Mouse (Mus musculus): ENCODE data around the gene Ankmy1. TPM values are rescaled to one million over a fixed set of nuclear protein-coding genes. Genes with fewer than 3 reads are reported as not detected.

Gene Ankmy1
- polyA plus RNA-seq, 2 experiments from 2014 or later, result 0.47 to 1.1 TPM

DNA sequence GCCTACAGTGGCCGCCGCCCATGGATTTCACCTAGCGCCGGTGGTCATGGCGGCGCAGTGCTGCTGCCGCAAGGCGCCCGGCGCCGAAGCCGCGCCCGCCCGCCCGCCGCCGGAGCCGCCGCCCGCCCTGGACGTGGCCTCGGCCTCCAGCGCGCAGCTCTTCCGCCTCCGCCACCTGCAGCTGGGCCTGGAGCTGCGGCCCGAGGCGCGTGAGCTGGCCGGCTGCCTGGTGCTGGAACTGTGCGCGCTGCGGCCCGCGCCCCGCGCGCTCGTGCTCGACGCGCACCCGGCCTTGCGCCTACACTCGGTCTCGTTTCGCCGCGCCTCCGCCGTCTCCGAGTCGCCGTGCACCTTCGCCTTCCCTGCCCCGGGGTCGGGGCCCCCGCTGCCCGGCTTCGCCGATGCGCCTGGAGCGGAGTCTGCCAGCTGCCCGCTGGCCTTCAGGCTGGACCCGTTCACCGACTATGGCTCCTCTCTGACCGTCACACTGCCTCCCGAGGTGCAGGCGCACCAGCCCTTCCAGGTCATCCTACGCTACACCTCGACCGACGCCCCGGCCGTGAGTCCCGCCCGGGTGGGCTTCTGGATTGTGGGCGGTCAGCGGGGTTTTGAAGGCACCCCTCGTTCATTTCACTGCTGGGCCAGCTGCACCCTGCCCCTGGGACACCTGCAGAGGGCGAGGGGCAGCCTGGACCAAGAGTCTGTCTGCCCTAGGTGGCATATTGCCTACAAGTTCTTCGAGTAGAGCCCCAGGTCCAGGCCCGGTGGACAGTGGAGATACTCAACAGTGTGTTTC, 8.4 kb upstream of the Ankmy1 start:
- no peak for ATAC-seq

DNA sequence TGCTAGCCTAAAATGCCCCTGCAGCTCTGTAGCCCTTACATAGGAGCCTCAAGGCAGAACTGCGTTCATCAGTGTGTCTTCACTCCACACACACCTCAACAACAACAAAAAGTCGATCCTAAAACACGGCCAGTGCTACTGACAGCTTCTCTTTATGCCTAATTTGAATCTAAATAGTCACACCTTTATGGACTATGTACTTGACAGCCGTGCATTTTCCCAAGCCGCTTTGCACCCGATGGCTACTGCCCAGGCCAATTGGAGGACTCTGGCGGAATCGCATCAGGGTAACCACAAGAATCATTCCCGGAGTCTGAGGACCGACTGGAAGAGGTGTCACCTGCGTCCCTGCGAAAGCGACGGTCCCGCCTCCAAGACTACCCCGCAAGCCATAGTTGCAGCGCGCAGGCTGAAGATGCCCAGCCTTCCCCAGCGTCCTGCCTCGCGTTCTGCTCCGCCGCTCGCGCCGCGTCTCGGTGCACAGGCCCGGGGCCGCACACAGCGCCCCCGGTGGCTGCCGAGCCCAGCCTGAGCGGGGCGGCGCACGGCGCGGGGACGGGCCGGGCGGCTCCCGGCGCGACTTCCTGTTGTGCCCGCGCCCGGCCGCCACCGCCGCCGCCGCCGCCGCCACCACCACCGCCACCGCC, 7.7 kb upstream of the Ankmy1 start, which contains the start of gene Rnpepl1:
Gene Rnpepl1, plus strand, starts transcription at position 545 of the 647 bp plus-strand sequence.
- peak; percentile 50 for ATAC-seq

DNA sequence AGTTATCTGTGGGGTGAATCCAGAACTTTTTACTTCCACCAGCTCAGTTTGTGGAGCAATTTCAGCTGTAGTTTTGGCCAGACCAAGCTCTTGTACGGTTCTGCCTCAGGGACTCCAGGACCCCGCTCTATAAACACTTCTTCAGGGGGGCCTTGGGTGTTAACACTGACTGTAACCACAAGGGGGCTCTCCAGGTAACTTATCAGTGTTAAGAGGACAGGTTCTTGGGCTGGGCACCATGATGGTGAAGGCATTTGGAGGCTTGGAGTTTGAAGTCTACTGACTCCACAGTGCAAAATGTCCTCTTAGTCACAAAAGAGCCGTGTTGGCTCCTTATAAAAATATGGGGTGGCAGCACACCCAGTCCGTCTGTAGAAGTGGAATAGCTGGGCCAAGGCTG, 6.4 kb upstream of the Ankmy1 start:
- ATAC-seq, result no peak

- no peak for ATAC-seq
These were observed 6.0 kb upstream of the Ankmy1 start for GRCm38 (mm10) chr1:92908664-92909063.

- ATAC-seq, result no peak
These were observed 5.1 kb upstream of the Ankmy1 start for GRCm38 (mm10) chr1:92907632-92908360.

- peak; percentile 75 for ATAC-seq
These were observed 4.3 kb upstream of the Ankmy1 start, which contains the start of gene Dusp28 for GRCm38 (mm10) chr1:92906779-92907631. Gene Dusp28 (plus strand): TSS chr1:92906981.

- no peak for ATAC-seq
These were observed 3.1 kb upstream of the Ankmy1 start for GRCm38 (mm10) chr1:92905703-92906310.

GRCm38 (mm10) chr1:92903627-92904026, 921 bp upstream of the Ankmy1 start:
- no peak for ATAC-seq

- ATAC-seq, result peak; percentile 49
These were observed 7.6 kb downstream of the Ankmy1 start for GRCm38 (mm10) chr1:92895089-92895488.

DNA sequence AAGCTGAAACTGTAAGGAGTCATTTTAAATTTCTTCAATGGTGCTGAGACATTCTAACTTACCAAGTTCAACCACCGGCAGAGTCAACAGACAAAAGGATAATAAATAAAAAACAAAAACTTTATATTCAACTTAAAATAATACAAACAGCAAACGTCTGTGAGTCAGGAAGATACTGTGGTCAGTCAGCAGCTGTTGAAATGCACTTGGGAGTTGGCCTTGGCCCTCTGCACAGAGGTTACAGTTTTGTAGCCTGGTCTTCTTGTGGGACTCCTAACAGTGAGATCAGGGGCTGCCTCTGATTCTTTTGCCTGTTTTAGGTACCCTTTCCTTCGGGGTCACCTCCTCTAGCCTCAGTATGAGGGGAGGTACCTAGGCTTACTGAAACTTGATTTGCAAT, 8.8 kb downstream of the Ankmy1 start:
- no peak for ATAC-seq

DNA sequence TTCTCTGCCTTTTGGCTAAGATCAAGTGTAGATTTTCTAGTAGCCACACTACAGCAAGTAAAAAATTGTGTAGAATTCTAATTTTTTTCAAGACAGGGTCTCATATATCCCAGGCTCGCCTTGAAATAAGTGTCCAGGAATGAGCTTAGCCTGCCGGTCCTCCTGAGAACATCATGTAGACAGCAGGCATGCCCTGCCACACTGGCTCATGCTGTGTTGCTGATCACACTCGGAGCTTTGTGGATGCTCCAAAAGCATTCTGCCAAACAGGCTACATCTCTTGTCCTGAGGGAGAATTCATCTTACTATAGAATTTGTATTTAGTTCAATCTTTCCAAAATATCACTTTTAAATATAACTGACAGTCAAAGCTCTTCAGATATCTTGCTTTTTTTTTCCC, 9.9 kb downstream of the Ankmy1 start:
- ATAC-seq, result no peak

DNA sequence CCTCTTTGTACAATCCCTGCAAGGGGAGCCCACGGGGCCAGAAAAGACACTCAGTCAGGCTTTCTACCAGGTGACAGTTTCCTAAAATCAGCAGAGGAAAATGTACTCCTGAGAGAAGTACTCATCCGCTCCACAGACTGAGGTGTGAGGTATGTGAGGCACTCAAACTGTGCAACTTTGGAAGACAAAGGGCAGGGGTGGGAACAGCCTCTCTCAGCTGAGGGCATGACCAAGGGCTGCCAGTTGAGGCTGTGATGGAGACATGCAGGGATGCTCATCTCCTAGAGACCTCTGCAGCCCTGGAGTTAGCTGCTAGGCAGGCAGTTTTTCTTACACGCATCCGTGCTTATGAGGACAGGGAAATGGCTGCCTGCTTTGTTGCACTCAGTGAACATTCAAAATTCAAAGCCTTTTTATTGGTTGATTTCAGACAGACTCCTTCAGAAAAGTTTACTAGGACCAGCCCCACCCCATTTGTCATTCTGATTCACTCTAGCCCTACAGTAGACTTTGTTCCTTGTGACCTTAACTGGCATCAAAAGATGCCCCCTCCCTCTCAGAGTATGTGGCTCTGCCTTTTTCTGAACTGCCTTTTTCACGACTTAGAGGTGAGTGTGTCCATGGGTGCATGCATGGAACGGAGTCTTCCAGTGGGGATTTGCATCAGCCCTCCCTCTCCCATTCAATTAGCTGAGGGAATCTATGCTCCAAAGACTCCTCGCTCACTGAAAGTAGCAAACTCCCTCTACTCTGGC, 13.6 kb downstream of the Ankmy1 start:
- ATAC-seq, result no peak

DNA sequence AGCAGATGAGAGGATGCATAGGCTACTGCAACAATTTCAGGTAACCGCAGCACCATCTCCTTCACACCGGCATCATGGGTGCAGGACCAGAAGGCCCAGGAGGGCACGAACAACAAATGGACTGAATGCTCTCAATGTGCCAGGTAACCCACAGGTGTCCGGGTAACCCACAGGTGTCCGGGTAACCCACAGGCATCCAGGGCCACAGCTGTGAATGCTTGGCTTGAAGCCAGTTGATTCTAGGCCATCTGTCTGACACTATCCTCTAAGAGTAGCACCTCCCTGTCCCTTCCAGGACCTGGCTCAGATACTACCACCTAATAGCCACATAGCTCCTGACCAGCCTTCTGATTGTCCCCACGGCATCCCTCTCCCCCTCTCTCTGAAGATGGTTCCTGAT, 20.7 kb downstream of the Ankmy1 start:
- ATAC-seq, result no peak

DNA sequence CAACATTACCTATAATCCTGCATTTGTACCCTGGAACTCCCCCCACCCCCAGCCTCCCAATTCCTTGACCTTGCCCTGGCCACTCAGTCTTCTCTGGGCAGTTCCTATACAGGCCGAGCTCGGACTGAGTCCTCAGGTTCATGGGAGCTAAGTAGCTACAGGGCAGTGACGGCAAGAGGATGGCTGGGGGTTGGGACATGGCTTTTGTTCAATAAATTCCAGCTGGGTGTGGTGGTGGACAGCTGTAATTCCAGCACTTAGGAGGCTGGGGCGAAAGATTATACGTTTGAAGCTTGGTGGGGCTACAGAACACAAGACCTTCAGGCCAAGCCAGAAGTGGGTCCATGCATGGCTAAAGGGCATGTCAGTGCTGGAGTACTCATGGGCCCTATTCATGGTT, 22.6 kb downstream of the Ankmy1 start:
- no peak for ATAC-seq

DNA sequence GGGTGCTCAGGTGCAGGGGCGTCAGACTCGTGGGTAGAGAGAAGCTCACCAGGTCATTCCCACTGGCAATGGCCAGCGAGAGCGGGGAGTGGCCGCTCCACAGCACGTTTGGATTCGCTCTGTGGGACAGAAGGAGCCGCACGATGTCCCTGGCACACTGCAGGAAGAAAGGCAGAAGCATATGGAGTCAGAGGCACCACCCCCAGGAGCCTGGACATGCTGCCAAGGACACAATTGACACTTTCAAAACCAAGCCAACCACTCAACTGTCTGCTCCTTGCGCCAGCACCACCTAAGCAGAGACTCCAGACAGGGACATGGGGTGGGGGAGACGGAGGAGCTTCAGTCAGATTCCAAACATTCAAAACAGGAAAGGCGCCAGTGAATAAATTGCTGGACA, 23.4 kb downstream of the Ankmy1 start:
- ATAC-seq, result no peak

GRCm38 (mm10) chr1:92878066-92878741, 24.5 kb downstream of the Ankmy1 start:
- ATAC-seq, result no peak

DNA sequence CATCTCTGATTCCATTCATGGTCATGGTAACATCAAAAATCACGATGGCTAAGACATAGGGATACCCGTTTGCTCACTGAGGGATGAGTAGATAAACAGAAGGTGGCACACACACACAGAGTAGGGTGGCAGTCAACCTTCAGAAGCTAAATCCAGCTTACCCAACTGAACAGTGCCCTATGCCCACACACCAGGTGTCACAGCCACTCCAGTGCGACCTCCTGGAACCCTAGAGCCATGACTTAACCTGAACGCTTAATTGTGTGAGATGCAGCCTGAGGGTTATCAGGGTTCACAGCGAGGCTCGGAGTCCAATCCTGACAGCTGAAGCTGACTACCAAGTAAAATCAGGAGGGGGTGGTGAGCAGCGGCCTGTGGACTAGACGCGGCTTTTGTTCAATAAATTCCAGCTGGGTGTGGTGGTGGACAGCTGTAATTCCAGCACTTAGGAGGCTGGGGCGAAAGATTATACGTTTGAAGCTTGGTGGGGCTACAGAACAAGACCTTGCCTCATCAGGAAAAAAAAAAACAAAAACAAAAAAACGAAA, 25.2 kb downstream of the Ankmy1 start:
- no peak for ATAC-seq

DNA sequence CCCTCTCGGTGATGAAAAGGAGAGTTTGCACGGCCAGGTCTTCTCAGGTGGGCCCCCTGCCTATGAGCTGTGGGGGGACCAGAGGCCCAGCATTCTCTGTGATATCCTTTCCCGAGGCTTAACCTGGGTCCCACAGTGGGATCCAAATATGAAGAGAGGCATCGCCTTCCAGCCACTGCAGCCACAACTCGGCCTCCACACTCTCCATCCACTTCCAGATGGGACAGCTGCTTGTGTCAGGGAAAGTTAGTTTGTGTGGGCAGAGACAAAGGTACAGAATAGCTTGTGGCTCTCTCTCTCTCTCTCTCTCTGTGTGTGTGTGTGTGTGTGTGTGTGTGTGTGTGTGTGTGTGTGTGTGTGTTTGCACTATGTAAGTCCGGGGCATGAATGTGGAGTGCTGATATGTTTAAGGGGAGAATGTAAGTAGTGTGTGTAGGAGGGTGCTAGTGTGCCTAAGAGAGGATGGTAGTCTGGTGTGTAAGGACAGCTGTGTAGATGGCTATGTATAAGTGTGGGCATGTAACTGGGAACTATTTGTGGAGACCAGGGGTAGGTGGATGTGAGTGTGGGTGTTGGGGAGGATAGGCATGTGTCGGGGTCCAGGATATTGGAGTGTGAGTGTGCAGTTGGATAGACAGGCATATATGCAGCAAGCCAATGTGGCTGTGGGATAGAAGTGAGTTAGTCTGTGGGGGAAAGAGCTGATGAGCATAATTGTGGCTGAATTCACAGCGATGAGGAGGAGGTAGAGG, 27.2 kb downstream of the Ankmy1 start:
- no peak for ATAC-seq

DNA sequence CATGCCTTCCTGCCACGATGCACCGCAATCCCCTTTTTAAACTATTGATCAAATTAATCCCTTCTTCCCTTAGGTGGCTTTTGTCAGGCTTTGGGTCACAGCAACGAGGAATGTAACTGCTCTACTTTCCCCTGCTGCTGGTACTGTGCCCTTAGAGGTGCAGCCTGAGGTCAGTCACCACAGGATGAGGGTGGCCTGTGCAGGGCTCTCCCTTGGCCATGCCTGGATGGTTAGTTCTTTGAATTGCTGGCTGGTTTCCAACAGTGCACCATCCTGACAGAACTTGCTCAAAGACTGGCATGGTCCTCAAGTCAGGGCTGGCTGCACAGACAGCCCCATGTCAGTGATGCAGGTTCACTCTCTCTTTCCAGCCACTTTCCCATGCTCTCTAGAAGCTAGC, 28.7 kb downstream of the Ankmy1 start:
- ATAC-seq, result no peak

DNA sequence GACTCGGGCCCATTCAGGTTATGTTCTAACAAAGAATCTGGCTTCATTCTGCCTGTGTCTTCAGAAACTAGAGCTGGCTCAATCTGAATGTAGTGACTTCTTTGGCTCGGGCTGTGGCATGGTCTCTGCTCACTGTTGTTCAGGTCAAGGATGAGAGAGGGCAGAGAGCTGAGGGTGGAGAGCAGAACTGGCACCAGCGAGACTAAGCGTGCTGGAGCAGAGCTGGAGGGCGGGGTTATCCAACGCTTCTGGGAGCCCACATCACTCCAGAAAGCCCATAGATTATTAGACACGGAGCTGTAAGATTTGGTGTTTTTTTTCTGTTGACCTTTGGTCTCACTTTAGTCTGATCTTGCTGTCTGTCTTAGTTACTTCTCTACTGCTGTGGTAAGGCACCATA, 30.0 kb downstream of the Ankmy1 start:
- no peak for ATAC-seq
